Mouse (Mus musculus): ENCODE data around the gene Col24a1.

Col24a1 gene

DNA sequence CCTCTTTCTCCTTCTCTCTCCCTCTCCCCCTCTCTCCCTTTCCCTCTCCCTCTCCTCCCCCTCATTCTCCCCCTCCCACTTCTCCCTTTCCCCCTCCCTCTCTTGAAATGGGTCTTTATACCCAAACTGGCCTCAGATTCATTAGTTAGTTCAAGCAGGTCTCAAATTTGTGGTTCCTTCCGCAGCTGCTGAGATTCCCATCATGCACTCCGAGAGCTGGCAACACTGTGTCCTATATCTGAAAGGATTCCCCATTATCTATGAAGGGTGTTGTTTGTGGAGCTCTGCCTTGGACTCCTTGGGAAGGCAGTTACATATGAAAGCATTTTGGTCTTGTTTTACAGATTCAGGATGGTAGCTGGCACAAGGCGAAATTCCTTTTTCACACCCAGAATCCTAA is 257.9 kb downstream of the Col24a1 start:
- in situ Hi-C loops (cut with MboI; ENCODE audit: unreplicated experiment in 2 of 2): no loop called here

DNA sequence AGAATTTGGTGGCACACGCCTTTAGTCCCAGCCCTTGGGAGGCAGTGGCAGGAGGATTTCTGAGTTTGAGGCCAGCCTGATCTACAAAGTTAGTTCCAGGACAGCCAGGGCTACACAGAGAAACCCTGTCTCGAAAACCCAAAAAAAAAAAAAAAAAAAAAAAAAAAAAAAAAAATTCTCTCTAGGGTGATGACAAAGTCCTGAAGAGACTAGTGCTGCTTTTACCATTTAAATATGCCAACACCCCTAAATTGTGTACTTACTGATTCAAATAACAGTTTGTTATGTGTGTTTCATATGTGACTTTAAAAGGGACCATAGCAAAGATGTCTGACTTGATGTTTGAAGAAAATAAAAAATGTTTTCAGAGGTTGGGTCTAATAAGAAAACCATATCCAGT is 262.1 kb downstream of the Col24a1 start:
- in situ Hi-C loops (cut with MboI; ENCODE audit: unreplicated experiment in 2 of 2): no loop called here

DNA sequence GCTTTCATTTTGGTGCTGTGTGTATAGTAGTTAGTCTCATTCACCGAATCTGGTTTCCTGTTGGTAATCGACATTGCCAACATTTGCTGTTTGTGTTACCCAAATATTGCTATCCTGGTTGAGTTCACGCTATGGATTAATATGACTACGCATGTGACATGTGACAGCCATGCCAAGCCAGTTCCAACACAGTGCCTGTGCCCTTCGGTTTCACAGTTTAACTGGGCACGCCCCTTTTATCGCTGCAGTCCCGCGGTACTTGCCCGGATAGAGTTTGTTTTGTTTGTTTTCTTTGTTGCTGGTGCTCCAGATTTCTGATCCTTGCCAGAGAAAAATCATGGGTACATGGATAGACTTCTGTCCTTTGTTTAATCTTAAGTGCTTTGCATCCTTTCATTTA is 263.9 kb downstream of the Col24a1 start:
- in situ Hi-C loops (cut with MboI; ENCODE audit: unreplicated experiment in 2 of 2): no loop called here

DNA sequence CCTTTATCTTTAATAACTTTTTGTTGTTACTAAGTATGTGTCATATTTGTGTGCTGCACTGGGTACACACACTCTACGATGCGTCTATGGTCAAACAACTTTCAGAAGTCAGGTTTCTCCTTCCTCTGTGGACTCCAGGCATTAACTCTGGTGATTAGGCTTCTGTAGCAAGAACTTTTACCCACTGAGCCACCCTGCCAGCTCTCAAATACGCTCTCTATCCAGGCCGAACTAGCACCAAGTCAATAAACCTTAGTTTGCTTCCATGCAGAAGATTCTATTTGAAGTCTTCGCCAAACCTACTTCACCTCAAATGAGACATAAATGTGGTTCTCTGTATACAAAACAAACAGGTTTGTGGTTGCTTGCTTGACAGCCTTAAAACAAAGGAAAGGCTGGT is 267.4 kb downstream of the Col24a1 start:
- in situ Hi-C loops (cut with MboI; ENCODE audit: unreplicated experiment in 2 of 2): no loop called here

DNA sequence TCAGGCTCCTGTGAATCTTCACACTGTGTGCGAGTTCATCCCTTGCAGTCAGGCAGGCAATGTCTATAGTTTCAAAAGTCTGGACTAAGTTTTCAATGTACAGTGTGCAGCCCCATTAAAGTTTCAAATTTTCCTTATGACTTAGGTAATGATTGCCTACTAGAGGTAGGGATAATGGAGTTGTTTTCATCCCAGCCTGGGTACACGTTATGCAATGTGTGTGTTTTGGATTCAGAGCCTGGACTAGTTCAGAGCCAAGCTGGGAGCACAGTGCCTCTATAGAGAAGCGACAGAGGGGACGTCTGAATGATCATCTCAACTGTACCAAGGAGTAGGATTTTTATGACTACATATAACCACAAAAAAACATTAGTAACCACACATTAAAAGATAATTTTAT is 267.8 kb downstream of the Col24a1 start:
- in situ Hi-C loops (cut with MboI; ENCODE audit: unreplicated experiment in 2 of 2): no loop called here

DNA sequence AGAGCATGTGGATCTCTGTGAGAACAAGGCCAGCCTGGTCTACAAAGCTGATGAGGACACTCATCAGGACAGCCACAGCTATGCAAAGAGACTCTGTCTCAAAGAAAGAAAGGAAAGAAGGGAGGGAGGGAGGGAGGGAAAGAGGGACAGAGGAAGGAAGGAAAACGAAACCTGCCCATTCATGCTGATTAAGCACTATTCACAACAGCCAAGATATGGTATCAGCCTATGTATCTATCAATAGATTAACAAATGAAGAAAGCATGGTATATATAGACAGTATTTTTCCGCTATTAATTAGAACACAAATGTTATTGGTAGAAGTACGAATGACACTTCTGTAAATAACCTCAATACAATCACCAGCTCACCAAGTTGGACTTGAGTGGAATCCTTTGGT is 282.2 kb downstream of the Col24a1 start:
- in situ Hi-C loops (cut with MboI; ENCODE audit: unreplicated experiment in 2 of 2): no loop called here

DNA sequence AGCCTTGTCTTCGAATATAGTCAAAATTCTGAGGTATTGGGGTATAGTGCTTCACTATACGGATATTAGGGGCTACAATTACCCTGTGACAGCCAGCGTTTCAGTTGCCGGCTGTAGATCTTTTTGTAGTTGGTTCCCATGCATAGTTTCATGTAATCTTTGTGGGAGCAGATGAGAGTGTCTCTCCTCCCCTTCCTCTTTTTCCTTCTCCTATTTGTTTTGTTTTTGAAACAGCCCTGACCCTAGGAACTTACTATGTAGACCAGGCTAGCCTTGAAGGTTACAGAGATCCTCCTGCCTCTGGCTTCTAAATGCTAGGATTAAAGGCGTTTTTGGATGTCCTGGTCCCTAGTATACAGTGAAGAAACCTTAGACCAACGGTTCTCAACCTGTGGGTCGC is 283.1 kb downstream of the Col24a1 start:
- in situ Hi-C loops (cut with MboI; ENCODE audit: unreplicated experiment in 2 of 2): loop anchor here (25.0 kb wide), 5 partner anchors 487 to 1363 kb away; partner anchors contain the start of genes Lmo4 (in 1 of the 2) and Prkacb (in 1 of the 2)

DNA sequence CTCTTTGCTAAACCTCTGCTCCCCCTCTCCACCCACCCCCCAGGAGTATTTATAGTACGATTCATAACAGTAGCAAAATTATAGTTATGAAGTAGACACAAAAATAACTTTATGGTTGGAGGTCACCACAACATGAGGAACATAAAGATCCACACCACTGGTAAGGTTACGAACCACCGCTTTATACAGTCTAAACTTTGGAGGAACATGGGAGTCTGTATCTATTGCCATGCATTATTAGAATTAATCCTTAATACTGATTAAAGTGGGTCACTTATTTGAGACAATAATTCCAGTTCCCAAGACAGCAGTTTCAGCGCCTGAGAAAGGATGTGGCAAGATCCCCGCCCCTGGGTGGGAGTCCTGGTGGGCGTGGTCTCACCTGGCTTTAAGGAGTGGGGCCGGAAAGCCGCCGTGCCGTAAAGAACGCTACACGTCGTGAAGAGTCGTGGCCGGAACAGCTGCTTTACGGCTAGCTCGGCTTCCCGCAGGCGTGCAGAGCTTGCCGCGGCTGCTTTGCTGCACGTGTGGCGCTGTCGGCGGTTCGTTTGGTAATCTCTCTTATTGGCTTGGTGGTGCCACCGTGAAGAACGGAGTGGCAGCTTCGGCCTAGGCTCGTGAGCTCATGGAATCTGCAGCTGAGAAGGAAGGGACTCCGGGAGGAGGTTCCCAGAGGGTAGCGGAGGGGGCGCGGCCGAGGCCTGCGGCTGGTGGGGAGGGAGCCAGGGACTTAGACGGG is 283.6 kb downstream of the Col24a1 start, which contains the start of gene Znhit6:
Znhit6 (plus strand) TSS at position 463 of the 739 bp plus-strand sequence.
- in situ Hi-C loops (cut with MboI; ENCODE audit: unreplicated experiment in 2 of 2): loop anchor here (25.0 kb wide), 5 partner anchors 486 to 1364 kb away; partner anchors contain the start of genes Lmo4 (in 1 of the 2) and Prkacb (in 1 of the 2)

DNA sequence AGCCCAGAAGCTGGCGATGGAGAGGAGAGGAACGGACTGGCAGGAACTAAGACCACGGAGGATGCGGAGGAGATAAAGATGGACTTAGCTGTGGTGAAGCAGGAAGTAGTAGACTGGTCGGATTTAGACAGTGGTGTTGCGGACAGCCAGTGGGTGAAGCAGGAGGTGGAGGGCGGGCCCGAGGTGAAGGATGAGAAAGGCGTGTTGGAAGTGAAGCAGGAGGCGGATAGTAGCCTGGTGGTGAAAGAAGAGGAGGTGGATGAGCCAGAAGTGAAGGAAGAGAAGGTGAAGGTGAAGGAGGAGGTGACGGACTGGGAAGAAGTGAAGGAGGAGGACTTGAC is 284.2 kb downstream of the Col24a1 start:
- in situ Hi-C loops (cut with MboI; ENCODE audit: unreplicated experiment in 2 of 2): loop anchor here (25.0 kb wide), 5 partner anchors 486 to 1364 kb away; partner anchors contain the start of genes Lmo4 (in 1 of the 2) and Prkacb (in 1 of the 2)

DNA sequence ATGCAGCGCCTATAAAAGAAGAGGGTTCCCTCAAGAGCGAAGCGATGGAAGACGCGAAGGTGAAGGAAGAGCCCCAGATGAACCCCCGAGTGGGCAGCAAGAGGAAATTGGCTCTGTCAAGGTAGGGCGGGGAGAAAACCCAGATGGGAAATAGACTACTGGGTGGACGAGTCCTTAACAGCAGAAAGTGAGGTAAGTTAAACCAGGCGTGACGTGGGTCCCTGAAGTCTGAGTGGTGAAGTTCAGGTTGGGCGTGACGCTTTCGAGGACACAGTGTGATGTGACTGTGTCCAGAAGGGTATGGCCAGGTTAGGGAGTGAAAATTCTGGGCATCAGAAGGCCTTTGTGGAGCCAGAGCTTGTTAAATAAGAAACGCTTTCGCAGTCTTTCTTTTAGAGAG is 284.6 kb downstream of the Col24a1 start:
- in situ Hi-C loops (cut with MboI; ENCODE audit: unreplicated experiment in 2 of 2): loop anchor here (25.0 kb wide), 5 partner anchors 485 to 1365 kb away; partner anchors contain the start of genes Lmo4 (in 1 of the 2) and Prkacb (in 1 of the 2)

DNA sequence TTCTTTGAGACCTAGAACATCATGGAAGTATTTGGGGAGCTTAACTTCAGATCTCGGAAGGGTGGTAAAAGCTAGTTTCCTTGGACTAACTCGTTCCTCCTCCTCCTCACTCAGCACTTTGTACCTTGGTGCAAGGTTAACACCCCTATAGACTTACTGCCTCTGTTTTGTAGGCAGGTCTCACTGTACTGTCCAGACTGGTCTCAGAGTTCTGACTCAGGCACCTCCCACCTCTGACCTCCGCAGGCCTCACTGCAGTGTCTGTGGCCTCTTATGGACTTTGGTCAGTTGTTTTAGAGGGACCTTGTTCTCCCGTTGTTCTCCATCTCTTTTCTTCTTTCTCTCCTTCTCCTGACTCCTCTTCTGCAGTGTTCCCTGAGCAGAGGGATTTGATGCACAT is 290.8 kb downstream of the Col24a1 start:
- in situ Hi-C loops (cut with MboI; ENCODE audit: unreplicated experiment in 2 of 2): loop anchor here (5.0 to 25.0 kb wide), 8 partner anchors 322 to 1371 kb away; partner anchors contain the start of genes Lmo4 (in 1 of the 2) and Prkacb (in 1 of the 2)

DNA sequence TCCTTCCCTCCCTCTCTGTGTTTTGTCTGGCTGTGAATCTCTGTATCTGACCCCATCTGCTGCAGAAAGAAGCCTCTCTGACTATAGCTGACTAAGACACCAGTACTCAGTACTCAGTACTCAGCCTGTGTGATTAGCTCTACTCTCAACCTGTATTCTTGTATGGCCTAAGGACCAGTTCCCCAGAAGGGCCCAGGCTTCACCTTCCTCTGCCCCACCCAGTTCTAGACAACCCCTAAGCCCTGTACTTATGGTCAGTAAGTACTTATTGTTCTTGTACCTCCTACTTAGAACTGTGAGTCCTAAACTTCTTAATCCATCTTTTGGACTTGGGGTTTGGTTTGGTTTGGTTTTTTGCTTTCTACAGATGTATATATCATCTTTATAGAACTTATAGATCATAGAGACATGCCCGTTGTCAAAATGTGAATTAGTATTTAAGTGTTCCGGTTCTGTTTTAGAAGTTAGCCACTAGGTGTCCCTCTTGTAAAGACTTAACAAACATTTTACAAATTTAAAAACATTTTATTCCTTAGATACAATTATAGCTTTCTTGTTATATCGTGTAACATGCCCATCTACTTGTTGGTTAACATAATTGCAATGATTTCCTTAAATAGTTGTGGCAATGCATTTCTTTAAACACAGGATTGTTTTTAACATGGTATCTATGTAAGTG is 291.4 kb downstream of the Col24a1 start:
- in situ Hi-C loops (cut with MboI; ENCODE audit: unreplicated experiment in 2 of 2): loop anchor here (5.0 to 25.0 kb wide), 8 partner anchors 321 to 1371 kb away; partner anchors contain the start of genes Lmo4 (in 1 of the 2) and Prkacb (in 1 of the 2)

DNA sequence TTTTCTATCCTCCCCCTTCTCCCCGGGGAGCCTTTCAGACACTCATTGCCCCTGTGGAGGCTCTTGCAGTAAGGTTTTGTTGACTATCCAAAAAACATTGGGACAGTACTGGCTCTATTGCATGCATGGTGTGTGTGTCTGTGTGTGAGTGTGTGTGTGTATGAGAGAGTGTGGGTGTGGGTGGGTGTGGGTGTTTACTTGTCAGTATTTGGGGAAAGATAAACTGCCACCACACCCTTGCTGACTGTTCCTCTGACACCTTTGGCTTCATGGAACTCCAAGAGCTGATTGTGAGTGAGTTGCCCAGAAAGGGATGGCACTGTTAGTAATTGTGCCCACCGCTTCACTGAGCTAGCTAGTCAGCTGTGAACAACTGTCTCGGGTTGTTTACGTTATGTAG is 298.3 kb downstream of the Col24a1 start:
- in situ Hi-C loops (cut with MboI; ENCODE audit: unreplicated experiment in 2 of 2): loop anchor here (25.0 kb wide), 5 partner anchors 472 to 1378 kb away; partner anchors contain the start of genes Lmo4 (in 1 of the 2) and Prkacb (in 1 of the 2)

DNA sequence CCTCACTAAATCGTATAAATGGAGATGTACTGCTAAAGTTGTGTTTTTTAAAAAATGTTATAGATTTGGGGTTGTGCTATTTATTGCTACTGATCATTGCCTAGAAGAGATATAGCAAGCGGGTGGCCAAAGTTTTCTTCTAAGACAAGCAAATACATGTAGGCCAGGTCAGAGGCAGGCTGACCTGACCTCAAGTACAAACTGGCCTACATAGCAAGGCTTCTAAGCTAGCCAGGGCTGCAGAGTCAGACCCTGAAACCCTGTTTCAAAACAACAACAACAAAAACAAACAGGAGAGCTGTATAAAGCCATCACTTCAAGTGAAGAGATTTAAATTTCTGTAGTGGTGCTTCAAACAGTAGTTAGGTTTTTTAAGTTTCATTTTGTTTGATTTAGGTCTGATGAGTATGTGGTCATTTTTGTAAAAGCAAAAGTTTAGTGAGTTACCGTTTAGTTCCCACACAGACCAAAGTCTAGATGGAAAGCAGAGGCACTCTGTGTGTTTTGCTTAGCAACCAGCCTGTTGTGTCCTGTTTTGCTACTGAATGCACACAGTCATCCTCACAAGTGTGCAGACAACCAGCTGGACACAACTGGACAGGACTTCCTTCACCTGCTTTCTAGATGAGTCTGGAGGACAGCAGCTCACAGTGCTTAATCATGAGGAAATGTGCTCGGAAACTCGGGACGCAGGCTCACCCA is 299.7 kb downstream of the Col24a1 start:
- in situ Hi-C loops (cut with MboI; ENCODE audit: unreplicated experiment in 2 of 2): loop anchor here (25.0 kb wide), 5 partner anchors 470 to 1380 kb away; partner anchors contain the start of genes Lmo4 (in 1 of the 2) and Prkacb (in 1 of the 2)

DNA sequence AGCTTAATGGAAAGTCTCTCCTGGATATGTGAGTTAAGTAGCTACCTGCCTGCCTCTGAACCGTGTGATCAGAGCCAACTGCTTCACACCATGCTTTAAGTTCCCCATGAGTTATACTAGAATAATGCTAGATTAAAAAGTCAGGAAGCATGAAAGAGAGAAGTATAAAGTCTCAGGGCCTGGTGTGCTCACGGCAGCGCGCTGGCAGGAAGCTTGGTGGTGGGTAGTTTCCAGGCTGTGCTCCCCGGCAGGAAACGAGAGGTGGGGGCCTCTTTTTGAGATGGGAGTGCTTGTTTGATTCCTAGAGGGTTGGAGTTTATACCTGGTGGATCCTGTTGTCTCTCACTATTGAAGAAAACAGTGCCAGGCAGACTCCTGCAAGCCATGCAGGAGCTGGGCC is 303.1 kb downstream of the Col24a1 start:
- in situ Hi-C loops (cut with MboI; ENCODE audit: unreplicated experiment in 2 of 2): loop anchor here (25.0 kb wide), 5 partner anchors 467 to 1383 kb away; partner anchors contain the start of genes Lmo4 (in 1 of the 2) and Prkacb (in 1 of the 2)

DNA sequence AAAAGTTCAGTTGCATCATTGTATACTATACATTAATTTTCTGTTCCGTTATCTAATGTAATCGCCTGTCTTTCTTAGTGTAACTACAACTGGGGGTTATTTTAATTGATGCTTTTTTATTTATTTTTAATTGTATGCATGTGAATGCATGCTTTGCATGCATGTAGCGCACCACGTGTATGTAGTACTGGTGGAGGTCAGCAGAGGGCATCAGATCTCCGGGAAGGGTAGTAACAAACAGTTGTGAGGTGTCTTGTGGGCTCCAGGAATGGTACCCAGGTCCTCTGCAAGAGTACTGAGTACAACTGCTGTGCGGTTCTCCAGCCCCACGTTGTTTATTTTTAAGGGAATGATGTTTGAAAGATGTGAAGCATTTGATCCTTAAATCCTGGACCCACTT is 306.8 kb downstream of the Col24a1 start:
- in situ Hi-C loops (cut with MboI; ENCODE audit: unreplicated experiment in 2 of 2): loop anchor here (25.0 kb wide), 5 partner anchors 463 to 1387 kb away; partner anchors contain the start of genes Lmo4 (in 1 of the 2) and Prkacb (in 1 of the 2)

DNA sequence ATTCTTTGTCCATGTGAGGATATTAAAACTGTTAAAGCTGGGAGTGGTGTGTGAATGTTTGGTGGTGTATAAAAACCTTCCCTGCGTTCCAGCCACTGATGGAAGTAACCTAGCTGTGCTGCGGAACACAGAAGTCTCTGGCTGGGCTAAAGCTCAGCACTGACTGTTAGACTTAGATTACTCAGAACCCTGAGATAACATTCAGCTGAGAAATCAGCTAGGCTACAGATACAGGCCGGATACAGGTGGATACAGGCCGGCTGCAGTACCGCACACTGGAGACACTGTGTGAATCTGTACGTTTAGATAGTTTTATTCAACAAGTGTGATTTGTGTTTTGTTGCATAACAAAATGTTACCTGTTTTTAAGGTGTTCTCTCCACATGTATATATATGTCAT is 308.5 kb downstream of the Col24a1 start:
- in situ Hi-C loops (cut with MboI; ENCODE audit: unreplicated experiment in 2 of 2): no loop called here

DNA sequence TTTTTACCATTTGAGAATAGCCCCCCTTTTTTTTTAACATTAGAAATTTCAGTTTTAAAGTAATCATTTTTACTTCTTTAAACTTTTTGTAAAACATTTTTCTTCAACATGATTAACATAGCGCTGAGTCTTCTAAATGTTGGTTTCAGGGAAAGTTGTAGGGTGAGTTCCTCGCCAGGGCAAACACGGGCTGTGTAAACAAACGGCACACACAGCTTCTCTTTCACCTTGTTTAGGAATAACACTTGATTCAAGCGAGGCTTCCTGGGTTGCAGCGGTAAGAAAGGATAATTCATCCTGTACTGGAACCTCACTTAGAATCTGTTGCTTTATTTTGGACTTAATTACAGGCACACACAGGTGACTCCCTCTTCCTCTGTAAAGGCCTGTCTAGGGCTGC is 309.1 kb downstream of the Col24a1 start:
- in situ Hi-C loops (cut with MboI; ENCODE audit: unreplicated experiment in 2 of 2): no loop called here

Measured in v-Abl transformed pro-B cells (cell line).